Mouse (Mus musculus) liver, postnatal 0 days (tissue): ENCODE measurements at regions not wholly inside any gene's neighbourhood (a gene's known extent, or its start where the extent isn't known, plus 50 kb on each side); places are given as distances from the start of the nearest gene placed in this dataset.

Experiments
- ATAC-seq: fragments of 200-750 bp; cut with Nextera tagmentation; 2 replicates; pipeline ENCODE4 v1.8.0; 2017; ENCODE audit warnings: mild to moderate bottlenecking, moderate library complexity
- DNase-seq: peaks from one replicate; pipeline ENCODE4 v3.0.0-alpha.2; 2016
- H3K27ac ChIP-seq: fragments of 300-500 bp; sonication (generic); 2 replicates; pipeline ENCODE4 v1.5.1; 2014; ENCODE audit warnings: antibody characterized with exemption, moderate library complexity, mild to moderate bottlenecking, low read depth
- H3K27me3 ChIP-seq: fragments of 300-500 bp; sonication (generic); 2 replicates; pipeline ENCODE4 v1.6.1; 2014; ENCODE audit warnings: low read length, control low read depth, mixed read lengths; ENCODE audit not compliant: insufficient read depth
- H3K36me3 ChIP-seq: fragments of 300-500 bp; sonication (generic); replicated peaks from 2 replicates; pipeline ENCODE4 v1.6.1; 2014; ENCODE audit warnings: mild to moderate bottlenecking, control low read depth, low read length, moderate library complexity, mixed read lengths; ENCODE audit not compliant: insufficient read depth
- H3K4me1 ChIP-seq: fragments of 300-500 bp; sonication (generic); 2 replicates; pipeline ENCODE4 v1.6.1; 2014; ENCODE audit warnings: antibody characterized with exemption, mild to moderate bottlenecking, control low read depth; ENCODE audit not compliant: insufficient read depth
- H3K4me2 ChIP-seq: fragments of 300-500 bp; sonication (generic); 2 replicates; pipeline ENCODE4 v1.6.1; 2014; ENCODE audit warnings: low read depth, mild to moderate bottlenecking, low read length, moderate library complexity, mixed read lengths
- H3K4me3 ChIP-seq: fragments of 300-500 bp; sonication (generic); 2 replicates; pipeline ENCODE4 v1.5.1; 2014; ENCODE audit warnings: low read depth, low read length
- H3K9ac ChIP-seq: fragments of 300-500 bp; sonication (generic); replicated peaks from 2 replicates; pipeline ENCODE4 v1.6.1; 2014; ENCODE audit warnings: mild to moderate bottlenecking, moderate library complexity
- H3K9me3 ChIP-seq: fragments of 300-500 bp; sonication (generic); 2 replicates; pipeline ENCODE4 v1.6.1; 2016; ENCODE audit warnings: mild to moderate bottlenecking, control low read depth, low read length, mixed read lengths
- CTCF ChIP-seq: sonication (generic); IDR thresholded peaks from 2 replicates; pipeline ENCODE4 v1.5.1; 2016; ENCODE audit warnings: antibody characterized with exemption, low read depth
- EP300 ChIP-seq: IDR thresholded peaks from 2 replicates; pipeline ENCODE4 v1.6.1; 2016; ENCODE audit warnings: antibody characterized with exemption, low read depth, mild to moderate bottlenecking
- WGBS: fragments of 180-500 bp; shearing (Covaris S2); extraction: QIAGEN DNeasy Blood & Tissue Kit; methylation state at CpG from one replicate; pipeline ENCODE4 v1.1.7; 2014; ENCODE audit not compliant: insufficient replicate concordance; 5-methylcytosine and 5-hydroxymethylcytosine counted together

GRCm38 (mm10) chr3:99741249-99742222 is 143.7 kb upstream of the Spag17 start:
- H3K36me3 ChIP-seq, result no peaks in the 10 kb centered on the region
- no peak overlapping the region for H3K9ac ChIP-seq
- TF ChIP-seq CTCF (no peak), EP300 (no peak)
- no peaks in the 10 kb centered on the region for H3K9me3 ChIP-seq
- no peaks in the 10 kb centered on the region for H3K4me1 ChIP-seq
- H3K27ac ChIP-seq, result no peak overlapping the region
- DNase-seq, result no peak
- H3K4me3 ChIP-seq, result no peak overlapping the region
- ATAC-seq, result no peak
- no peak overlapping the region for H3K4me2 ChIP-seq
- H3K27me3 ChIP-seq, result no peaks in the 10 kb centered on the region
- WGBS, result 61% methylated on average over 3 of the region's 3 CpGs

- Histone ChIP-seq H3K9me3 (no peaks in the 10 kb centered on the region), H3K4me3 (no peak overlapping the region), H3K27ac (no peak overlapping the region), H3K27me3 (no peaks in the 10 kb centered on the region), H3K4me2 (no peak overlapping the region), H3K9ac (no peak overlapping the region), H3K4me1 (no peaks in the 10 kb centered on the region), H3K36me3 (no peaks in the 10 kb centered on the region)
- ATAC-seq (no peak), DNase-seq (no peak)
- WGBS, result 73% methylated on average over 8 of the region's 8 CpGs
- TF ChIP-seq CTCF (no peak), EP300 (no peak)
Observed at GRCm38 (mm10) chr3:99749725-99750124, 135.5 kb upstream of the Spag17 start.

- no peak for ATAC-seq
- H3K27me3 ChIP-seq, result no peaks in the 10 kb centered on the region
- no peak overlapping the region for H3K9ac ChIP-seq
- no peak overlapping the region for H3K4me3 ChIP-seq
- 81% methylated on average over 6 of the region's 6 CpGs for WGBS
- DNase-seq, result no peak
- TF ChIP-seq EP300 (no peak), CTCF (no peak)
- no peak overlapping the region for H3K4me2 ChIP-seq
- H3K9me3 ChIP-seq, result no peaks in the 10 kb centered on the region
- H3K4me1 ChIP-seq, result no peaks in the 10 kb centered on the region
- H3K36me3 ChIP-seq, result no peaks in the 10 kb centered on the region
- H3K27ac ChIP-seq, result no peak overlapping the region
Observed at GRCm38 (mm10) chr3:99778526-99778925, 106.7 kb upstream of the Spag17 start.

GRCm38 (mm10) chr3:99785955-99786529 is 99.2 kb upstream of the Spag17 start:
- H3K4me1 ChIP-seq, result no peaks in the 10 kb centered on the region
- WGBS, result 70% methylated on average over 3 of the region's 3 CpGs
- DNase-seq, result no peak
- no peak overlapping the region for H3K27ac ChIP-seq
- no peaks in the 10 kb centered on the region for H3K9me3 ChIP-seq
- TF ChIP-seq EP300, result no peak
- no peak for TF ChIP-seq CTCF
- ATAC-seq, result no peak
- no peaks in the 10 kb centered on the region for H3K27me3 ChIP-seq
- no peak overlapping the region for H3K4me2 ChIP-seq
- no peak overlapping the region for H3K4me3 ChIP-seq
- no peaks in the 10 kb centered on the region for H3K36me3 ChIP-seq
- H3K9ac ChIP-seq, result no peak overlapping the region

GRCm38 (mm10) chr3:99791316-99791715 is 93.9 kb upstream of the Spag17 start:
- ATAC-seq, result no peak
- H3K27ac ChIP-seq, result no peak overlapping the region
- no peak overlapping the region for H3K4me2 ChIP-seq
- no peak overlapping the region for H3K9ac ChIP-seq
- no peaks in the 10 kb centered on the region for H3K9me3 ChIP-seq
- DNase-seq, result no peak
- H3K4me1 ChIP-seq, result no peaks in the 10 kb centered on the region
- H3K27me3 ChIP-seq, result no peaks in the 10 kb centered on the region
- no peak for TF ChIP-seq CTCF
- TF ChIP-seq EP300, result no peak
- no peak overlapping the region for H3K4me3 ChIP-seq
- WGBS, result 83% methylated on average over 6 of the region's 6 CpGs
- H3K36me3 ChIP-seq, result no peaks in the 10 kb centered on the region

- Histone ChIP-seq H3K9me3 (no peaks in the 10 kb centered on the region), H3K36me3 (no peaks in the 10 kb centered on the region), H3K4me1 (no peaks in the 10 kb centered on the region), H3K27me3 (no peaks in the 10 kb centered on the region), H3K4me2 (no peak overlapping the region), H3K27ac (no peak overlapping the region), H3K4me3 (no peak overlapping the region), H3K9ac (no peak overlapping the region)
- ATAC-seq (no peak), DNase-seq (no peak)
- TF ChIP-seq CTCF (no peak), EP300 (no peak)
- WGBS, result 62% methylated on average over 3 of the region's 3 CpGs
Observed at GRCm38 (mm10) chr3:99793622-99794021, 91.6 kb upstream of the Spag17 start.
